Mouse (Mus musculus) small intestine, adult 2 months (tissue): ENCODE measurements around the gene Atp8a2.

ENCODE experiments used
- CTCF ChIP-seq: fragments of 200-500 bp; IDR thresholded peaks from 2 replicates; pipeline ENCODE4 v1.5.1; 2012; ENCODE audit warnings: low read depth, mild to moderate bottlenecking, control low read depth, inconsistent platforms, low read length, moderate library complexity, mixed read lengths; ENCODE audit not compliant: insufficient replicate concordance, insufficient read length; ENCODE audit errors: extremely low read depth
- POLR2A ChIP-seq: fragments of 200-500 bp; IDR thresholded peaks from 2 replicates; pipeline ENCODE4 v1.6.1; 2012; ENCODE audit warnings: low read depth, mild to moderate bottlenecking, control low read depth, inconsistent platforms, low read length, moderate library complexity

- no peak for TF ChIP-seq CTCF
- no peak for TF ChIP-seq POLR2A
Measured at GRCm38 (mm10) chr14:60129564-60129963, 67.4 kb downstream of the Atp8a2 start.
